Mouse (Mus musculus): ENCODE measurements at regions not wholly inside any gene's neighbourhood (a gene's known extent, or its start where the extent isn't known, plus 50 kb on each side); places are given as distances from the start of the nearest gene placed in this dataset.

DNA sequence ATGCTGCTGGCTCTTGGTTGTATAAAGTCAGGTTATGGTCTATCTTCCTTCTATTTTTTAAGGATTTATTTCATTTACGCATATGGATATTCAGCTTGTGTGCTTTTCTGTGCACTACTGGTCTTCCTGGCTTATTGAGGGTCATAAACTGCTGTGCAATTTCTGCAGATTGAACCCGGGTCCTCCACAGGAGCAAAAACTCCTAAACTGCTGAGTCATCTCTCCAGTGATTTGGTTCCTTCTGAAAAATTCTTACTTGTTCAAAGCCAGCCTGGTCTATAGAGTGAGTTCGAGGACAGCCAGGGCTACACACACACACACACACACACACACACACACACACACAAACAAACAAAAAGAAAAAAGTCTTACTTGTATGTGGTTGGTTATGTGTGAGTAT, 95.5 kb upstream of the Eomes start:
- TF ChIP-seq POLR2A (IDR thresholded peaks at IDR 0.05; ENCODE audit: extremely low read depth, insufficient read depth, low read length) (no peak), CTCF (IDR thresholded peaks at IDR 0.05; ENCODE audit: low read depth, low read length) (no peak)

Data from liver, adult 2 months (tissue).